Mouse (Mus musculus) cerebellum, adult 2 months (tissue): ENCODE results near the gene Nebl.

Source experiments
- CTCF ChIP-seq: fragments of 200-500 bp; IDR thresholded peaks from 2 replicates; pipeline ENCODE4 v1.5.1; 2011; ENCODE audit warnings: low read depth, mild to moderate bottlenecking, control low read depth, low read length, moderate library complexity, borderline replicate concordance; ENCODE audit not compliant: insufficient read depth
- POLR2A ChIP-seq: fragments of 200-500 bp; IDR thresholded peaks from 2 replicates; pipeline ENCODE4 v1.6.1; 2011; ENCODE audit warnings: low read length, control low read depth, borderline replicate concordance; ENCODE audit not compliant: insufficient read depth

DNA sequence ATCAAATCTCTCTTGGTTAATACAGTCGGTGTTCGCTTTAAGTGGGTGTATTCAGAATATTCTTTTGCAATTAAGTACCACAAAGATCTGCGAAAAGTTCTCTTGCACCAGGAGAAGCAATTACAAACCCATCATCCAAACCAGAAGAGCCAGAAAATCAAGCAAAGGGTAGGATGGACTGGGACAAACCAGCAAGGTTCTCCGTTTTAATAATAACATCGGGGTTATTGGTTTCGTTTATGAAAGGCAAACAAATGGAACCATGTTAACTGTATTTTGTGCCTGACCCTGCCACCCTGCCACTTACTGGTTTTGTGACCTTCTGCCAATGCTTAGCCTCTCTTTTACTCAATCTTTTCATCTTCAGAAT lies 552 bp upstream of the Nebl start:
- TF ChIP-seq POLR2A (no peak), CTCF (no peak)
